Mouse (Mus musculus) hindbrain, embryonic 14.5 days (tissue): ENCODE results near the gene Gripap1. TPM values are rescaled to one million over a fixed set of nuclear protein-coding genes. Genes with fewer than 3 reads are reported as not detected.
"Not testable (repeated sequence)": the region's sequence is repeated elsewhere in the genome, so short reads cannot be mapped to it uniquely, and the experiment has no call there.

Experiments
- ATAC-seq: fragments of 200-750 bp; cut with Nextera tagmentation; 2 replicates; pipeline ENCODE4 v1.8.0; 2017; ENCODE audit warnings: moderate number of reproducible peaks, mild to moderate bottlenecking, moderate TSS enrichment, moderate library complexity; ENCODE audit not compliant: low FRiP score
- DNase-seq: peaks from one replicate; pipeline ENCODE4 v3.0.0-alpha.2; 2015; ENCODE audit warnings: low spot score
- H3K27ac ChIP-seq: fragments of 300-500 bp; sonication (generic); 2 replicates; pipeline ENCODE4 v1.5.1; 2014; ENCODE audit warnings: mild to moderate bottlenecking, moderate library complexity
- H3K27me3 ChIP-seq: fragments of 300-500 bp; sonication (generic); 2 replicates; pipeline ENCODE4 v1.6.1; 2014; ENCODE audit warnings: mild to moderate bottlenecking, low read length, mixed read lengths; ENCODE audit not compliant: control insufficient read depth, insufficient read depth
- H3K36me3 ChIP-seq: fragments of 300-500 bp; sonication (generic); replicated peaks from 2 replicates; pipeline ENCODE4 v1.6.1; 2014; ENCODE audit not compliant: control insufficient read depth, insufficient read depth
- H3K4me1 ChIP-seq: fragments of 300-500 bp; sonication (generic); replicated peaks from 2 replicates; pipeline ENCODE4 v1.6.1; 2014; ENCODE audit warnings: antibody characterized with exemption, low read length, mixed read lengths; ENCODE audit not compliant: control insufficient read depth, insufficient read depth
- H3K4me2 ChIP-seq: fragments of 300-500 bp; sonication (generic); replicated peaks from 2 replicates; pipeline ENCODE4 v1.6.1; 2014; ENCODE audit warnings: mild to moderate bottlenecking, moderate library complexity
- H3K4me3 ChIP-seq: fragments of 300-500 bp; sonication (generic); replicated peaks from 2 replicates; pipeline ENCODE4 v1.5.1; 2014; ENCODE audit warnings: mild to moderate bottlenecking, low read length
- H3K9ac ChIP-seq: fragments of 300-500 bp; sonication (generic); 2 replicates; pipeline ENCODE4 v1.6.1; 2014
- H3K9me3 ChIP-seq: fragments of 300-500 bp; sonication (generic); 2 replicates; pipeline ENCODE4 v1.6.1; 2016; ENCODE audit warnings: low read length; ENCODE audit not compliant: control insufficient read depth
- WGBS: fragments of 180-500 bp; shearing (Covaris S2); extraction: QIAGEN DNeasy Blood & Tissue Kit; methylation state at CpG from one replicate; pipeline ENCODE4 v1.1.7; 2014; 5-methylcytosine and 5-hydroxymethylcytosine counted together
- polyA plus RNA-seq: library from polyadenylated mRNA; unstranded; fragments of >200 nt; fragmentation: Nextera tagmentation; extraction: Ambion mirVana; gene quantifications from 2 replicates; pipeline ENCODE4 v1.2.1, GENCODE M21; 2014

The Gripap1 gene
- 50.5 and 56.8 TPM in 2 replicates for polyA plus RNA-seq

DNA sequence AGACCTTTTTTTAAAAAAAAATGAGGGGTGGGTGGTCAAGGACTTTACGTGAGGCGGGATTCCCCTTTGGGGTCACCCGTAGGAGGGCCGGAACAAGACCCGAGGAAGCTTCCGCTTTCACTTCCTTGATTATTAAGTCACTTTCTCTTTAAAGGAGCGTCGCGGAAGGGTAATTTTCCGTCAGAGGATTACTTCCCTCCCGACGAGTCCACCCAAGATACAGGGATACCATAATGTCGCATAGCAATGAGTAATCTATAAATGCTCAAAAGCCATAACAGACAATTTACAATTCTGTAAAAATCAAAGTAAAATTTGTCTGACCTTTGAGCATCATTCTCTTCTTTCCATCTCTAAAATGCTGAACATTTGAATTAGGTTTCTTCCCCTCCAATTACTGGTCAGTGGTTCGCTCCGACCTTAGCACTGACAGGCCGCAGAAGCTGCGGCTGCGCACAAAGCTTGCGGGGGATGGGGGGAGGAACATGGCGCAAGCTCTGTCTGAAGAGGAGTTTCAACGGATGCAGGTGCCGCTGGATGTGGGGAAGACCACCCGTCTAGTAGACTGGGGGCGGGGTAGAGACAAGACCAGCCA is at the start of gene Gripap1:
Gene Gripap1, plus strand, starts transcription at position 224 of the 595 bp plus-strand sequence.
- ATAC-seq, result peak; percentile 92
- H3K27me3 ChIP-seq, result no peaks in the 10 kb centered on the region
- 0 out of 2 replicates have a peak, but pooled peaks cover 7% of the 10 kb centered on the region for H3K4me1 ChIP-seq
- H3K9me3 ChIP-seq, result no peaks in the 10 kb centered on the region
- peak within 1 kb of the TSS; percentile 70 for H3K27ac ChIP-seq
- peaks cover 3% of the 10 kb centered on the region; the same call in 1 of the 2 replicates for H3K36me3 ChIP-seq
- H3K4me2 ChIP-seq, result peak within 1 kb of the TSS; percentile 59
- WGBS, result 18% methylated on average over 24 of the region's 24 CpGs
- peak; percentile 78 for DNase-seq
- H3K9ac ChIP-seq, result peak within 1 kb of the TSS; percentile 66
- peak within 1 kb of the TSS; percentile 52 for H3K4me3 ChIP-seq

DNA sequence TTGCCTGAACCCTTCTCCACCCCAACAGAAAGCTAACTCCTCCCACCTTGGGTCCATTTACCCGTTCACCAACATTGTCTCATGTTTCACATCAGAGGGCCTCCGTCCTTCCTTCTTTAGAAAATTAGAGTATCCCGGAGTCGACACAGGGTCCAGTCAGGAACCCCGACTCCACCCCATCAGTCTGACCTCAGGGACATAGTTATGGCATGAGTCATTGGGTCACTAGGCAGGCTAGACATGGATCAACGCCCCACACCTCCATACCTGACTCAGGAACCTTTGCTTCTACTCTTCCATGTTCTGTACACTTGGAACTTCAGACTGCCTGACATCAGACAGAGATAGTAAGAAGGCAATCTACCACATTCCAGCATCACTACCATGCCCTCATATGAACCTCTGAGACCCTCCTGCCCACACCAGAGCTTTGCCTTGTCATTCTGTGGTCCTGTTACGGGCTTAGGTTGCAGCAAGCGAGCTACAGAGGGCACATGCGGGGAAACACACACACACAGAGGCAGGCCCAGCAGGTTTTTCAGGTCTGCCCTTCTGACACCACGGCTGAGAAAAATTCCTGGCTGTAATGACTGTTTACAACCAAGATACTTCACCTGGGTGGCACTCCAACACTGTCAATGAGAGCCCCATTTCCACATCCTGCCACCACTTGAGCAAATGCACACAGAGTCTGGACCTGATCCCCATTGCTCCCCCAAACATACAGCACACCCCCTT is 49.3 kb upstream of the Gripap1 start:
- H3K4me1 ChIP-seq, result no peaks in the 10 kb centered on the region
- H3K9me3 ChIP-seq, result no peaks in the 10 kb centered on the region
- no peak overlapping the region for H3K4me3 ChIP-seq
- DNase-seq (no peak), ATAC-seq (no peak)
- no peak overlapping the region for H3K27ac ChIP-seq
- no peaks in the 10 kb centered on the region for H3K27me3 ChIP-seq
- peaks cover 9% of the 10 kb centered on the region; the same call in 1 of the 2 replicates for H3K36me3 ChIP-seq
- H3K9ac ChIP-seq, result no peak overlapping the region
- no peak overlapping the region for H3K4me2 ChIP-seq
- 81% methylated on average over 10 of the region's 10 CpGs for WGBS

DNA sequence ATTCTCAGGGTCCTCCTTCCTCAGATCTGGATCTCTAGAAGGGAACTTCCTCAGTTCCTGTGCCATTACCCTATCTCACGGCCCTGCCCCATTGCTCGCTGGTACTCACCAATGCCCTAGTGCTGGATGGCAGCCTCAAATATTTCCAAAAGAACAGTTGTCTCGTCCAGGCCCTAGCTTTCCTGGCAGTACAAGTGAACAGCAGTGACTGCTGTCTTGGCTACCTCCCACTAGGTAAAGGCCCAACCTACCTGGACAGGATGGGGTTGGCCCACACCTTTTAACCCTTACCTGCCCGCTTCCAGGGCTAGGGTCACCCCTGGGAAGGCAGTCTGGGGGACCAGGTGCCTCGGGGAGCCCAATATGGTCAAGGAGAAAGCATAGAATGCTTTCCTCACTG is 48.5 kb upstream of the Gripap1 start:
- no peak overlapping the region for H3K4me3 ChIP-seq
- 0 out of 2 replicates have a peak, but pooled peaks cover 7% of the 10 kb centered on the region for H3K36me3 ChIP-seq
- 80% methylated on average over 5 of the region's 5 CpGs for WGBS
- no peak for ATAC-seq
- no peak overlapping the region for H3K4me2 ChIP-seq
- no peaks in the 10 kb centered on the region for H3K27me3 ChIP-seq
- no peaks in the 10 kb centered on the region for H3K9me3 ChIP-seq
- H3K9ac ChIP-seq, result no peak overlapping the region
- H3K27ac ChIP-seq, result no peak overlapping the region
- no peak for DNase-seq
- no peaks in the 10 kb centered on the region for H3K4me1 ChIP-seq

DNA sequence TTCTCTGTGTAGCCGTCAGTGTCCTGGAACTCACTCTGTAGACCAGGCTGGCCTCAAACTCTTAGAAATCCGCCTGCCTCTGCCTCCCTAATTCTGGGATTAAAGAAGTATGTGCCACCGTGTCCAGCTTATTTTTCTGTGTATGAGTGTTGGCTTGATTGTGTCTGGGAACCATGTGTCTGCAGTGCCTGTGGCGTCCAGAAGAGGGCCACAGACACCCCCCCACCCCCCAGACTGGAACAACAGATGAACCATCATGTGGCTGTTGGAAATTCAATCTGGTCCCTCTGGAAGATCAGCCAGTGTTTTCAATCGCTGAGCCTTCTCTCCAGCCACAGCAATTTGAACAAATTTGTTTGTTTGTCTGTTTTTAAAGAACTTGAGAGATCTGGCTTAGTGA is 46.1 kb upstream of the Gripap1 start:
- H3K9me3 ChIP-seq, result no peaks in the 10 kb centered on the region
- no peaks in the 10 kb centered on the region for H3K4me1 ChIP-seq
- H3K9ac ChIP-seq, result no peak overlapping the region
- no peak for ATAC-seq
- H3K27me3 ChIP-seq, result no peaks in the 10 kb centered on the region
- no peaks in the 10 kb centered on the region for H3K36me3 ChIP-seq
- WGBS, result 68% methylated on average over 5 of the region's 5 CpGs
- no peak for DNase-seq
- H3K27ac ChIP-seq, result no peak overlapping the region
- no peak overlapping the region for H3K4me2 ChIP-seq
- H3K4me3 ChIP-seq, result no peak overlapping the region

DNA sequence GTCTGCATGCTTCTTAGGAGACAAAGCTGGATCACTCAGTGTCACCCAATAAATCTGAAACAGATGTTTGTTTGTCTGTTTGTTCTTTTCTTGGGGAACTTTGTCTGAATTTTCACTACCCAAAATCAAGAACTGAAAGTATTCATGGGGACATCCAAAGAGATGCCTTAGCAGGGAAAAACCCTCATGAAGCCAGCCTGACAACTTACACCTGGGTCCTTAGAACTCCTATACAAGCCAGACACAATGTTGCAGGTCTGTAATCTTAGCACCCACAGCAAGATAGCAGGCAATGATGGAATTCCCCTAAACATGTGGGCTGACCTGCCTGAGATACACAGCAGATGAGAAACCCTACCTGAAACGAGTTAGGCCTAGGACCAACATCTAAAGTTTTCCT is 44.6 kb upstream of the Gripap1 start:
- DNase-seq, result no peak
- Histone ChIP-seq H3K4me2 (no peak overlapping the region), H3K4me1 (0 out of 2 replicates have a peak, but pooled peaks cover 5% of the 10 kb centered on the region), H3K36me3 (no peaks in the 10 kb centered on the region), H3K9ac (no peak overlapping the region), H3K27me3 (no peaks in the 10 kb centered on the region), H3K9me3 (no peaks in the 10 kb centered on the region), H3K4me3 (no peak overlapping the region), H3K27ac (no peak overlapping the region)
- ATAC-seq, result no peak
- WGBS, result 72% methylated on average over 1 of the region's 1 CpGs

DNA sequence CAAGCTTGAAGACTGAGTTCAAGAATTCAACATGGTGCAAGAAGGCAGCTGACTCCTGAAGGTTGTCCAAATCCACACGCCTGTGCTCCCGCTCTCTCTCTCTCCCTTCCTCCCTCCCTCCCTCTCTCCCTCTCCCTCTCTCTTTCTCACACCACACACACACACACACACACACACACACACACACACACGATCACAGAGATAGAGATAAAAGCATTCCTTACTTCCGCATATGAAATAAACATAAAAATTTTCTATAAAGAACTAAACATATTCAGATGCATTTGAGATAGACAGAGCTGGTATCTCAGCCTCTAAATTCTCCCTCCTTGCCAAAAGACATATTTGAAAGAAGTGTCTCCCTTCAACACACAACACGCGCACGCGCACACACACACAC is 44.1 kb upstream of the Gripap1 start:
- no peak overlapping the region for H3K9ac ChIP-seq
- DNase-seq, result no peak
- WGBS, result 93% methylated on average over 8 of the region's 8 CpGs
- H3K36me3 ChIP-seq, result no peaks in the 10 kb centered on the region
- H3K27me3 ChIP-seq, result no peaks in the 10 kb centered on the region
- ATAC-seq, result no peak
- no peak overlapping the region for H3K4me3 ChIP-seq
- H3K9me3 ChIP-seq, result no peaks in the 10 kb centered on the region
- no peak overlapping the region for H3K4me2 ChIP-seq
- no peak overlapping the region for H3K27ac ChIP-seq
- 0 out of 2 replicates have a peak, but pooled peaks cover 5% of the 10 kb centered on the region for H3K4me1 ChIP-seq

DNA sequence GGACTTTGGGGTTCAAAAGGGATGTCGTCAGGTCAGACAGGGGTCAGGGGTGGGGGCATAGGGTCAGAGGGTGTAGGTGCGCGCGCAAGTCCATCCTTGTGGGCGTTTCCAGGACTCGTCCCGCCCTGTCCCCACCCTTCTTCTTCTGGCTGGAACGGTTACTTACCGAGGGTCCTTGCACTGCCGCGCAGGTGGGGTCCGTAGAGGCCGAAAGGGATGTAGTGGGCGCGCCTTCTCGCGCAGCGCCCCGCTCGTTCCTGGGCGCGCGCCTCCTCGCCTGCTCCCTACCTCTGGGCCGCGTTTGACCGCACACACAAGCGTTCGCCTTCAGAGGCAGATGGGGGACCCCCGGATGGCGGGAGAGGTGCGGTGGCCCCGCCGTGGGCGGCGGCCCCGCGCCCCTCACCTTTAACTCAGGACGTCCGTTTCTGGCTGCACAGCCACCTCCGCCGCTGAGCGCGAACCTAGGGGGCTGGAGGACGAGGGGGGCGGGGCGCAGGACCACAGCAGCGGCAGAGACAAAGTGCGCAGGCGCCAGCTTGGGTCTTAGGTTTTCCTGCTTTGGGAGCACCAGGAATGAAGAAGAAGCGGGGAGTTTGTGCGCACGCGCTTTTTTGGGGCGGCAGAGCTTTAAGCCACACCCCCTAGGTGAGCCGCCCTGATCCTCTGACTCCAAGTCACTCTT is 39.0 kb upstream of the Gripap1 start, which contains the start of gene Ccdc120:
Gene Ccdc120, minus strand, starts transcription at position 474 of the 685 bp plus-strand sequence.
- peak; percentile 91 for ATAC-seq

DNA sequence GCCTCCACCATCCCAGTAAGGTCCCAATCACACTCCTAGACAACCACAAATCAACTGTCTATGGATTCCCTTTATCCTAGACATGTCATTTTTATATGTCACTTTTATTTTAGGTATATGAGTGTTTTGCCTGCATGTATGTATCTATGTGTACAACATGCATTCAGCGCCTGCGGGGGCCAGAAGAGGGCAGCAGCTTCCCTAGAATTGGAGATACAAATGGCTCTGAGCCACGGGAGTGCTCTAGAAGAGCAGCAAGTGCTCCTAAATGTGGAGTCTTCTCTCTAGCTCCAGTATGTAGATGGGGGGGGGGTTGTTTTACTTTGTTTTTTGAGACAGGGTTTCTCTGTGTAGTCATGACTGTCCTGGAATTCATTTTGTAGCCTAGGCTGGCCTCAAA is 35.9 kb upstream of the Gripap1 start:
- DNase-seq, H3K4me1 ChIP-seq, H3K9me3 ChIP-seq, H3K9ac ChIP-seq, H3K27me3 ChIP-seq, H3K36me3 ChIP-seq, ATAC-seq, H3K4me2 ChIP-seq, H3K4me3 ChIP-seq, H3K27ac ChIP-seq: not testable (repeated sequence)
- 14% methylated on average over 3 of the region's 3 CpGs for WGBS

More for the DNA sequence above, 39.0 kb upstream of the Gripap1 start, which contains the start of gene Ccdc120:
- no peaks in the 10 kb centered on the region for H3K36me3 ChIP-seq
- 0 out of 2 replicates have a peak, but pooled peaks cover 5% of the 10 kb centered on the region for H3K4me1 ChIP-seq
- H3K27ac ChIP-seq, result peak within 1 kb of the TSS; percentile 47; the same call in 1 of the 2 replicates
- WGBS, result 12% methylated on average over 53 of the region's 56 CpGs
- peak; percentile 86 for DNase-seq
- no peaks in the 10 kb centered on the region for H3K9me3 ChIP-seq
- H3K4me2 ChIP-seq, result peak within 1 kb of the TSS; percentile 59
- peak within 1 kb of the TSS; percentile 79 for H3K9ac ChIP-seq
- no peaks in the 10 kb centered on the region for H3K27me3 ChIP-seq
- H3K4me3 ChIP-seq, result peak within 1 kb of the TSS; percentile 63
